Mouse (Mus musculus) stomach, postnatal 0 days (tissue): ENCODE data around the gene Tmem159.

ENCODE experiments used
- CTCF ChIP-seq: IDR thresholded peaks from 2 replicates; pipeline ENCODE4 v1.5.1; 2016; ENCODE audit warnings: antibody characterized with exemption, low read depth, mild to moderate bottlenecking, moderate library complexity
- EP300 ChIP-seq: optimal IDR thresholded peaks from 2 replicates; pipeline ENCODE3; 2016; ENCODE audit warnings: antibody characterized with exemption

GRCm38 (mm10) chr7:120095180-120095579, 7.0 kb upstream of the Tmem159 start, which contains the start of gene Dnah3:
- TF ChIP-seq CTCF, result no peak
- TF ChIP-seq EP300, result no peak
